Mouse (Mus musculus): Measurements from ENCODE around the gene Hsph1.

DNA sequence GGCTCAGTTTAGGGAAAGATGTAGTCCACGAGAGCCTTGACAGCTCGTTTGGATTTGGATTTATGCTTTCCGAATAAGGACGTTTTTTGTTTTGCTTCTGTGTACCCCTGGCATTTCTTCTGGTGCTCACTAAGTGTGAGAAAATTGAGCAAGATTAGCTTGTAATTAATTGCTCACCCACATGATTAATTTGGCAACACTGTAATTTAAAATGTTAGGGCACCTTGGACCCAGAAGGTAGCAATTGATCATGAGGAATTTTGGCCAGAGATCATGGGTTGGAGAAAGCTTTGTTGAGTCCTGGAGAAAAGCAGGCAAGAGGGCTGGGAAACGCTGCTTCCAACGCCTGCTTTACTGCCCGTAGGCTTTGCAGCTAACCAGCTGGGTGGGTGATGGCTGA lies 43.7 kb upstream of the Hsph1 start:
- TF ChIP-seq CTCF (IDR thresholded peaks at IDR 0.05) (no peak), EP300 (IDR thresholded peaks at IDR 0.05) (no peak)
